Mouse (Mus musculus): Measurements from ENCODE around the gene Gpbar1. TPM values are rescaled to one million over a fixed set of nuclear protein-coding genes. Genes with fewer than 3 reads are reported as not detected.

Gene Gpbar1
- polyA plus RNA-seq (2012; fragmentation: generic; extraction: Trizol) = not detected
- long read RNA-seq, experiment 1 = 0 reads
- long read RNA-seq, experiment 2 = 0 reads

DNA sequence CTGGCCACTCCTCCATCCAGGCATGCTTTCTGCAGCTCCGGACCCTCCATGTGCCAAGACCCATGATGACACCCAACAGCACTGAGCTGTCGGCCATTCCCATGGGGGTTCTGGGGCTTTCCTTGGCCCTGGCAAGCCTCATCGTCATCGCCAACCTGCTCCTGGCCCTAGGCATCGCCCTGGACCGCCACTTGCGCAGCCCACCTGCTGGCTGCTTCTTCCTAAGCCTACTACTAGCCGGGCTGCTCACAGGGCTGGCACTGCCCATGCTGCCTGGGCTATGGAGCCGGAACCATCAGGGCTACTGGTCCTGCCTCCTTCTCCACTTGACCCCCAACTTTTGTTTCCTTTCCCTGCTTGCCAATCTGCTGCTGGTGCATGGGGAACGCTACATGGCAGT is at the start of gene Gpbar1:
Gpbar1 (plus strand) TSS at position 13 of the 400 bp plus-strand sequence.
- Histone ChIP-seq H3K4me3 (ENCODE audit: insufficient read depth, poor library complexity, severe bottlenecking) (no peak within 1 kb of the TSS), H3K79me3 (ENCODE audit: low read depth) (peaks cover 5% of the 10 kb centered on the region), H3ac (ENCODE audit: control insufficient read depth, insufficient read length, low read depth) (no peak within 1 kb of the TSS), H3K27me3 (ENCODE audit: control insufficient read depth, insufficient read depth, insufficient read length) (no peaks in the 10 kb centered on the region), H3K79me2 (ENCODE audit: control insufficient read depth, insufficient read depth) (peaks cover 14% of the 10 kb centered on the region), H3K36me3 (ENCODE audit: control insufficient read depth, insufficient read depth) (peaks cover 28% of the 10 kb centered on the region)
- TF ChIP-seq CEBPB (IDR thresholded peaks at IDR 0.05; ENCODE audit: low read depth) (no peak), MYOD1 (IDR thresholded peaks at IDR 0.05; ENCODE audit: control insufficient read depth, insufficient read length, low read depth) (no peak), MYOG (IDR thresholded peaks at IDR 0.05; ENCODE audit: control insufficient read depth, extremely low read depth, insufficient read length) (no peak), USF1 (IDR thresholded peaks at IDR 0.05; ENCODE audit: low read depth) (no peak), MAX (IDR thresholded peaks at IDR 0.05) (no peak), CTCF (IDR thresholded peaks at IDR 0.05; ENCODE audit: control insufficient read depth, insufficient read depth, insufficient read length) (no peak), FOSL1 (IDR thresholded peaks at IDR 0.05; ENCODE audit: insufficient read depth, low read length, poor library complexity, severe bottlenecking) (no peak)

DNA sequence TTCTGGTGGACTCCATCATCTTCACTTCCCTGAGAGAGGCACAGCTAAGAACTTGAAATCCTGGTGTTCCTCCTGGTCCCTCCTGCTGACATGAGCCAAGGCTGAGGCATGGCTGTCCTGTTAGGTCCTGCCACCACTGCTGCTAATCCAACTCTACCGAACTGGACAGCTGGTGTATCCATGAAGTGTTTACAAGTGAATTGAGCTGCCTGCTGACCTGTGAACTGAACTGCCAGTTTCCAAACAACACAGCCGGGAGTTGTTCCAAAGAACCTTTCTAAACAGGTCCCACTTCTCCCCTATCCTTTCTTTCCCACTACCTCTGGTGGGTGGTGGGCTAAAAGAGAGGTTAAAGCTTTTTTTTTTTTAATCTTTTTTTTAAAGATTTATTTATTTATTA is 48.4 kb upstream of the Gpbar1 start:
- no peak overlapping the region for H3ac ChIP-seq (ENCODE audit: control insufficient read depth, insufficient read length, low read depth)

DNA sequence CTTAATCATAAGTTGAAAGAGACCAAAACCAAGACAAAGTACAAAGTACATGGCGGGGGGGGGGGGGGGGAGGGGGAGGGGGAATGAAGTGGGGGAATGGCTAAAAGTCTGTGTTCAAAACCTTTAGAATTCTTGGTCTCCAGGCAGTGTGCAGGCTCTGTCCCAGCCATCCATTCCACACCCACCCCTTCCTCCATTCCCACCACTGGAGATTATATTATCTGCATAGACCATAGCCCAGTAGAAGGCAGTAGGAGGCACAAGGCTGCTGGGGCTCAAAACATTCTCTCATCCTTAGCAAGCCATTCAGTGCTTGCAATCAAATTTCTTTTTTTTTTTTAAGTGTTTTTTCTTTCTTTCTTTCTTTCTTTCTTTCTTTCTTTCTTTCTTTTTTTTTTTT is 47.4 kb upstream of the Gpbar1 start:
- Histone ChIP-seq H3K27me3 (ENCODE audit: control insufficient read depth, insufficient read depth, insufficient read length) (no peaks in the 10 kb centered on the region), H3ac (ENCODE audit: control insufficient read depth, insufficient read length, low read depth) (no peak overlapping the region), H3K79me3 (ENCODE audit: low read depth) (no peaks in the 10 kb centered on the region), H3K79me2 (ENCODE audit: control insufficient read depth, insufficient read depth) (no peaks in the 10 kb centered on the region), H3K36me3 (ENCODE audit: control insufficient read depth, insufficient read depth) (no peaks in the 10 kb centered on the region), H3K4me3 (ENCODE audit: insufficient read depth, poor library complexity, severe bottlenecking) (no peak overlapping the region)
- TF ChIP-seq MAX (IDR thresholded peaks at IDR 0.05) = no peak
- no peak for TF ChIP-seq MYOG (IDR thresholded peaks at IDR 0.05; ENCODE audit: control insufficient read depth, extremely low read depth, insufficient read length)
- TF ChIP-seq USF1 (IDR thresholded peaks at IDR 0.05; ENCODE audit: low read depth) = no peak
- TF ChIP-seq FOSL1 (IDR thresholded peaks at IDR 0.05; ENCODE audit: insufficient read depth, low read length, poor library complexity, severe bottlenecking) = no peak
- TF ChIP-seq CEBPB (IDR thresholded peaks at IDR 0.05; ENCODE audit: low read depth) = no peak
- TF ChIP-seq CTCF (IDR thresholded peaks at IDR 0.05; ENCODE audit: control insufficient read depth, insufficient read depth, insufficient read length) = no peak
- TF ChIP-seq MYOD1 (IDR thresholded peaks at IDR 0.05; ENCODE audit: control insufficient read depth, insufficient read length, low read depth) = no peak

More for the DNA sequence above, 48.4 kb upstream of the Gpbar1 start:
- no peaks in the 10 kb centered on the region for H3K79me2 ChIP-seq (ENCODE audit: control insufficient read depth, insufficient read depth)
- no peak overlapping the region for H3K4me3 ChIP-seq (ENCODE audit: insufficient read depth, poor library complexity, severe bottlenecking)
- H3K36me3 ChIP-seq (ENCODE audit: control insufficient read depth, insufficient read depth) = no peaks in the 10 kb centered on the region
- TF ChIP-seq MYOG (IDR thresholded peaks at IDR 0.05; ENCODE audit: control insufficient read depth, extremely low read depth, insufficient read length) (no peak), MAX (IDR thresholded peaks at IDR 0.05) (no peak), FOSL1 (IDR thresholded peaks at IDR 0.05; ENCODE audit: insufficient read depth, low read length, poor library complexity, severe bottlenecking) (no peak), CTCF (IDR thresholded peaks at IDR 0.05; ENCODE audit: control insufficient read depth, insufficient read depth, insufficient read length) (no peak), CEBPB (IDR thresholded peaks at IDR 0.05; ENCODE audit: low read depth) (no peak), USF1 (IDR thresholded peaks at IDR 0.05; ENCODE audit: low read depth) (no peak), MYOD1 (IDR thresholded peaks at IDR 0.05; ENCODE audit: control insufficient read depth, insufficient read length, low read depth) (no peak)
- no peaks in the 10 kb centered on the region for H3K27me3 ChIP-seq (ENCODE audit: control insufficient read depth, insufficient read depth, insufficient read length)
- no peaks in the 10 kb centered on the region for H3K79me3 ChIP-seq (ENCODE audit: low read depth)

DNA sequence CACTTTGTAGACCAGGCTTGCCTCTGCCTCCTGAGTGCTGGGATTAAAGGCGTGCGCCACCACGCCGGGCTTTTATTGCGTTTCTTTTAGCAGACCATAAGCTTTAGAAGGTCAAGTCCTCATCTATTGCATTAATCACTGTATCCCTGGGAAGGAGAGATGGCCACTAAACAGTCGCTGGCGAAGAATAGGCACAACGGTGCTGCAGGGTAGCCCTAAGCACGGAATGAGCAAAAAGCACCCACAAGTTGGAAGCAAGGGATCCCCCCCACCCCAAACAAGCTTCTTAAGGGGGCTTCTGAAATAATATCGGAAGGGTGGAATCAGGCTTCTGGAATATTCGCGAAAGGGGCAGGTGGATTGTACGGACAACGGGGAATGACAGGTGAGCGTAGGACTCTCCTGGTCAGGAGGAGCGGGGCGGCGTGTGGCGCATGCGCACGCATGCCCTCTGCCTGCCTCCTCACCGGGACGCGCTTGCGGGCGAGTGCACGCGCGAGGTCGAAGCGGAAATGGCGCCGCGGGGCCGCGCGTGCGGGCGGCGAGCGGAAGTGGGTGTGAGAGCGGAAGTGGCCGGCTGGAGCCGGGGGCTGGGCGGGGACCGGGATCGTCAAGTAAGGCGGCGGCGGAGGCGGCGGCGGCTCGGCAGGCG is 42.3 kb upstream of the Gpbar1 start, which contains the start of gene Arpc2:
Arpc2 (plus strand) TSS at position 147 of the 652 bp plus-strand sequence.
- no peaks in the 10 kb centered on the region for H3K36me3 ChIP-seq (ENCODE audit: control insufficient read depth, insufficient read depth)
- H3ac ChIP-seq (ENCODE audit: control insufficient read depth, insufficient read length, low read depth) = peak within 1 kb of the TSS; percentile 83
- TF ChIP-seq MAX (IDR thresholded peaks at IDR 0.05) (no peak), FOSL1 (IDR thresholded peaks at IDR 0.05; ENCODE audit: insufficient read depth, low read length, poor library complexity, severe bottlenecking) (no peak), CEBPB (IDR thresholded peaks at IDR 0.05; ENCODE audit: low read depth) (no peak), MYOD1 (IDR thresholded peaks at IDR 0.05; ENCODE audit: control insufficient read depth, insufficient read length, low read depth) (no peak), CTCF (IDR thresholded peaks at IDR 0.05; ENCODE audit: control insufficient read depth, insufficient read depth, insufficient read length) (no peak), USF1 (IDR thresholded peaks at IDR 0.05; ENCODE audit: low read depth) (no peak)
- H3K79me3 ChIP-seq (ENCODE audit: low read depth) = peaks cover 43% of the 10 kb centered on the region
- peaks cover 47% of the 10 kb centered on the region for H3K79me2 ChIP-seq (ENCODE audit: control insufficient read depth, insufficient read depth)
- peak within 1 kb of the TSS; percentile 92 for H3K4me3 ChIP-seq (ENCODE audit: insufficient read depth, poor library complexity, severe bottlenecking)
- H3K27me3 ChIP-seq (ENCODE audit: control insufficient read depth, insufficient read depth, insufficient read length) = no peaks in the 10 kb centered on the region

DNA sequence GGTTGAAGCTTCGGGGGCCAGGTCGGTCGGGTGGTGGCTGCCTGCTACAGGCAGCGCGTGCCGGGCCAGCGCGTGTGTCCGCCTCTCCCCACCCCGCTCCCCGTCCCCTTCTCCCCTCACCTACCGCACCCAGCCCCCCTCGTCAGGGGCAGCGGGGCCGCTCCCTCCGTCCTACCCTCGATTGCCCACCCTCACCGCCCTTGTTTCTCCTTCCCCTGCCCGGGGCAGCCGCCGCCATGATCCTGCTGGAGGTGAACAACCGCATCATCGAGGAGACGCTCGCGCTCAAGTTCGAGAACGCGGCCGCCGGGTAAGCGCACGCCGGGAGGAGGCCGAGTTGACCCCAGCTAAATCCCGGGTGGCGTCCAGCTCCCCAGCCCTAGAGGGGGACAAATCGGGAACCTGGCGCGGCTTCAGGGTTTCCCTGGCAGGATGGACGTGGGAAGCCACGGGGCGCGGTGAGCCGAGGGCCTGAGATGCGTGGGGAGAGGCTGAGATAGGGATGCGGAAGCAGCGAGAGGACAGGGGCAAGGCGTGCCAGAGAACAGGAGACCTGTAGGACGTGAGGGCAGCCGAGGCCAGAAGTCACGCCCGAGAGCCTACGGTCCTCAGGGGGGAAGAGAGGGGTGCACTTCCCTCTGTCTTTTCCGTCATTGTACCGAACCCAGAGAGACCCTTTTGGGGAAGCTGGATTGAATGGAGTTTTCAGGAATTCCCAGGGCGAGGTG is 41.6 kb upstream of the Gpbar1 start:
- TF ChIP-seq FOSL1 (IDR thresholded peaks at IDR 0.05; ENCODE audit: insufficient read depth, low read length, poor library complexity, severe bottlenecking) (no peak), MYOD1 (IDR thresholded peaks at IDR 0.05; ENCODE audit: control insufficient read depth, insufficient read length, low read depth) (no peak), MAX (IDR thresholded peaks at IDR 0.05) (peak; percentile 12)
- Histone ChIP-seq H3ac (ENCODE audit: control insufficient read depth, insufficient read length, low read depth) (peak overlapping the region; percentile 83), H3K27me3 (ENCODE audit: control insufficient read depth, insufficient read depth, insufficient read length) (no peaks in the 10 kb centered on the region), H3K4me3 (ENCODE audit: insufficient read depth, poor library complexity, severe bottlenecking) (peak overlapping the region; percentile 92), H3K79me3 (ENCODE audit: low read depth) (peaks cover 49% of the 10 kb centered on the region), H3K79me2 (ENCODE audit: control insufficient read depth, insufficient read depth) (peaks cover 54% of the 10 kb centered on the region), H3K36me3 (ENCODE audit: control insufficient read depth, insufficient read depth) (no peaks in the 10 kb centered on the region)

All from C2C12 (cell line).